27 mouse cellular contexts compared by ENCODE assay signal in the genomic region with DNA sequence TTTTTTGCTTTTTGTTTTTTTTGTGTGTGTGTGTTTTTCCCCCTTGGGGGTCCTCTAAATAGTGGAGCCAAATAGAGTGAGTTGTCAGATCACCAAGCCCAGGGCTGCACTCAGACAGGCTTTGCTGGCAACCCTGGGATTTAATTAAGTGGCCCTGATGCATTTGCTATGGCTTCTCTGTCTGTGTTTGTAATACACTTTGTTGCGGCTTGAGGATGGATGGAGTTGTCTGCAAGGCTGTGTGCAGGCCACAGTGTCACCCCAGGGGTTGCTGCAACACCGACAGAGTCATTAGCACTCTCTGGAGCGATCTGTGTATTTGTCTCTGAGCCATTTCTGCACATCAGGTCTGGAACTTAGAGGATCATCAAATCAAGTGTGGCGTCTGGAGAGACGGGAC.
DNase-seq lines count a peak whose midpoint lies in the region; ATAC-seq and TF ChIP-seq lines count a peak whose summit lies in the region.
"Had no signal": no experiment of that assay in that cellular context is flagged by ENCODE, and none has a peak within 500 bp of the region (broad histone marks: within the 10 kb centered on the region; RNA-seq: fewer than 3 reads in every experiment).

No protein-coding gene starts in this region.

- ATAC-seq in lung, embryonic 14.5 days (ENCODE audit: insufficient read depth), result no peak; the same call in 1 of the 2 replicates
- no peak for ATAC-seq in lung, postnatal 0 days
- ATAC-seq in frontal cortex, adult (ENCODE audit: low TSS enrichment), result no peak
- ATAC-seq in hindbrain, embryonic 14.5 days (ENCODE audit: low FRiP score), result no peak
- ATAC-seq: forebrain, embryonic 14.5 days; hindbrain, postnatal 0 days; Patski had no signal

- H3K9ac ChIP-seq in lung, embryonic 14.5 days, result no peak overlapping the region
- no peak overlapping the region for H3K9ac ChIP-seq in lung, postnatal 0 days (replicated peaks; ENCODE audit: low read depth)
- H3K9ac ChIP-seq in hindbrain, embryonic 14.5 days, result no peak overlapping the region
- H3K9ac ChIP-seq: heart, embryonic 12.5 days; heart, embryonic 15.5 days; hindbrain, embryonic 13.5 days had no signal

- 57% methylated on average over 5 of the region's 5 CpGs for WGBS in lung, embryonic 14.5 days
- WGBS in lung, postnatal 0 days, result 65% methylated on average over 5 of the region's 5 CpGs
- WGBS in hindbrain, embryonic 14.5 days, result 51% methylated on average over 5 of the region's 5 CpGs

- no peak for TF ChIP-seq EP300 in lung, postnatal 0 days (IDR thresholded peaks at IDR 0.05)

- H3K4me2 ChIP-seq in lung, embryonic 14.5 days, result no peak overlapping the region
- no peak overlapping the region for H3K4me2 ChIP-seq in lung, postnatal 0 days (replicated peaks; ENCODE audit: low read depth, low read length)
- no peak overlapping the region for H3K4me2 ChIP-seq in hindbrain, embryonic 14.5 days (replicated peaks)
- H3K4me2 ChIP-seq: heart, embryonic 12.5 days; heart, embryonic 15.5 days; hindbrain, embryonic 13.5 days had no signal

- H3K4me3 ChIP-seq in lung, embryonic 14.5 days (ENCODE audit: low read depth, low read length), result no peak overlapping the region
- no peak overlapping the region for H3K4me3 ChIP-seq in lung, postnatal 0 days (ENCODE audit: low read depth, low read length)
- H3K4me3 ChIP-seq in hindbrain, embryonic 14.5 days (replicated peaks; ENCODE audit: low read length), result no peak overlapping the region
- H3K4me3 ChIP-seq: forebrain, embryonic 10.5 days; heart, embryonic 12.5 days; heart, embryonic 15.5 days; hindbrain, embryonic 10.5 days; hindbrain, embryonic 13.5 days had no signal

- H3K36me3 ChIP-seq in lung, embryonic 14.5 days (ENCODE audit: insufficient read depth), result no peaks in the 10 kb centered on the region
- no peaks in the 10 kb centered on the region for H3K36me3 ChIP-seq in lung, postnatal 0 days (ENCODE audit: insufficient read depth, low read length)
- no peaks in the 10 kb centered on the region for H3K36me3 ChIP-seq in hindbrain, embryonic 14.5 days (replicated peaks; ENCODE audit: control insufficient read depth, insufficient read depth)
- H3K36me3 ChIP-seq: forebrain, embryonic 10.5 days; G1E; heart, embryonic 12.5 days; heart, embryonic 15.5 days; hindbrain, embryonic 10.5 days; hindbrain, embryonic 13.5 days had no signal

- DNase-seq in heart, adult 11 months, result peak; percentile 72
- DNase-seq in heart, adult 18-20 months, result no peak
- DNase-seq in lung, embryonic 14.5 days, result peak; percentile 19
- DNase-seq in lung, postnatal 0 days (ENCODE audit: low spot score), result no peak
- peak; percentile 1 for DNase-seq in lung, postnatal 25 days (ENCODE audit: low spot score)
- DNase-seq in hindbrain, embryonic 14.5 days (ENCODE audit: low spot score), result no peak
- DNase-seq: adrenal gland, postnatal 10 days; adrenal gland, postnatal 36 days; B cell, adult 2 months; cerebellum, adult 18-20 months; cerebellum, adult 9-10 months; cerebellum, postnatal 14 days; gastrocnemius, postnatal 10 days; gastrocnemius, postnatal 36 days; heart, postnatal 10 days; heart, postnatal 36 days had no signal

- no peaks in the 10 kb centered on the region for H3K4me1 ChIP-seq in lung, embryonic 14.5 days (ENCODE audit: insufficient read depth)
- no peaks in the 10 kb centered on the region for H3K4me1 ChIP-seq in lung, postnatal 0 days (ENCODE audit: insufficient read depth, low read depth, low read length)
- no peaks in the 10 kb centered on the region for H3K4me1 ChIP-seq in hindbrain, embryonic 14.5 days (replicated peaks; ENCODE audit: control insufficient read depth, insufficient read depth, low read length)
- H3K4me1 ChIP-seq: forebrain, embryonic 10.5 days; heart, embryonic 12.5 days; heart, embryonic 15.5 days; hindbrain, embryonic 10.5 days; hindbrain, embryonic 13.5 days had no signal

- no peaks in the 10 kb centered on the region for H3K27me3 ChIP-seq in lung, embryonic 14.5 days (ENCODE audit: insufficient read depth, low read length)
- H3K27me3 ChIP-seq in lung, postnatal 0 days (replicated peaks; ENCODE audit: insufficient read depth, low read length), result no peaks in the 10 kb centered on the region
- H3K27me3 ChIP-seq in hindbrain, embryonic 14.5 days (ENCODE audit: control insufficient read depth, insufficient read depth, low read length), result no peaks in the 10 kb centered on the region
- H3K27me3 ChIP-seq: CH12.LX; heart, embryonic 12.5 days; heart, embryonic 15.5 days; hindbrain, embryonic 13.5 days; Patski had no signal

- no peak for TF ChIP-seq CTCF in lung, embryonic 14.5 days (IDR thresholded peaks at IDR 0.05; ENCODE audit: low read depth)
- no peak for TF ChIP-seq CTCF in lung, postnatal 0 days (IDR thresholded peaks at IDR 0.05)

- no peak overlapping the region for H3K27ac ChIP-seq in lung, embryonic 14.5 days (ENCODE audit: low read depth)
- H3K27ac ChIP-seq in lung, postnatal 0 days (ENCODE audit: low read length), result no peak overlapping the region
- H3K27ac ChIP-seq in hindbrain, embryonic 14.5 days, result no peak overlapping the region
- H3K27ac ChIP-seq: forebrain, embryonic 10.5 days; heart, embryonic 15.5 days; hindbrain, embryonic 10.5 days; hindbrain, embryonic 13.5 days; hindbrain, postnatal 0 days had no signal

- no peaks in the 10 kb centered on the region for H3K9me3 ChIP-seq in lung, embryonic 14.5 days (ENCODE audit: low read depth, low read length)
- H3K9me3 ChIP-seq in lung, postnatal 0 days (ENCODE audit: low read length), result no peaks in the 10 kb centered on the region
- H3K9me3 ChIP-seq in hindbrain, embryonic 14.5 days (ENCODE audit: control insufficient read depth, low read length), result peaks cover 5% of the 10 kb centered on the region; the same call in 1 of the 2 replicates
- H3K9me3 ChIP-seq: forebrain, embryonic 10.5 days had no signal

Comparison
In these comparisons a context has a peak if more than half of its experiments do, and no peak if none do; other contexts are left out.
1. DNase-seq: peak in heart, adult 11 months (single experiment), lung, embryonic 14.5 days (single experiment) and lung, postnatal 25 days (single experiment); none in heart, adult 18-20 months (0 of 2), lung, postnatal 0 days (single experiment) and hindbrain, embryonic 14.5 days (single experiment).